Mouse (Mus musculus) ES-E14 (cell line): ENCODE measurements around the gene Eral1. TPM values are rescaled to one million over a fixed set of nuclear protein-coding genes. Genes with fewer than 3 reads are reported as not detected.
A peak's percentile ranks its signal among the peaks of the same experiment; 100 is the strongest.
"Not testable (repeated sequence)": the region's sequence is repeated elsewhere in the genome, so short reads cannot be mapped to it uniquely, and the experiment has no call there.

Source experiments
- DNase-seq: peaks from one replicate; pipeline ENCODE4 v3.0.0-alpha.2; 2013; ENCODE audit warnings: low read depth, low spot score
- H3K27ac ChIP-seq: 2 replicates; pipeline ENCODE4 v1.5.1; 2012; ENCODE audit warnings: low read depth, mild to moderate bottlenecking, low read length, moderate library complexity, mixed read lengths; ENCODE audit not compliant: poor library complexity, insufficient read depth, severe bottlenecking
- H3K36me3 ChIP-seq: 2 replicates; pipeline ENCODE4 v1.6.1; 2012; ENCODE audit warnings: mild to moderate bottlenecking, low read length, moderate library complexity, mixed read lengths; ENCODE audit not compliant: control insufficient read depth, poor library complexity, insufficient read depth, severe bottlenecking
- H3K4me1 ChIP-seq, 2 experiments: fragments of 150-350 bp in 1 of 2; sonication (generic) in 1 of 2; 2 replicates each; pipeline ENCODE4 v1.6.1; 2012; ENCODE audit warnings: low read length in 2 of 2, mild to moderate bottlenecking in 1 of 2, mixed read lengths in 1 of 2; ENCODE audit not compliant: control insufficient read depth in 2 of 2, insufficient read depth in 2 of 2, poor library complexity in 1 of 2
- H3K4me3 ChIP-seq, 2 experiments: fragments of 150-350 bp in 1 of 2; sonication (generic) in 1 of 2; 2 replicates each; pipeline ENCODE4 v1.5.1; 2012; ENCODE audit warnings: low read length in 2 of 2, low read depth in 1 of 2, mild to moderate bottlenecking in 1 of 2, mixed read lengths in 1 of 2; ENCODE audit not compliant: insufficient read depth in 1 of 2, poor library complexity in 1 of 2, severe bottlenecking in 1 of 2
- H3K9ac ChIP-seq: 2 replicates; pipeline ENCODE4 v1.6.1; 2012; ENCODE audit warnings: low read depth, mild to moderate bottlenecking, low read length, mixed read lengths; ENCODE audit not compliant: poor library complexity, insufficient read depth, severe bottlenecking
- H3K9me3 ChIP-seq: fragments of 150-350 bp; sonication (generic); 2 replicates; pipeline ENCODE4 v1.6.1; 2012; ENCODE audit warnings: low read depth, mild to moderate bottlenecking, low read length; ENCODE audit not compliant: control insufficient read depth, insufficient read depth
- CHD2 ChIP-seq: IDR thresholded peaks from 2 replicates; pipeline ENCODE4 v1.6.1; 2014; ENCODE audit warnings: mild to moderate bottlenecking, low read depth, low read length, inconsistent platforms
- HCFC1 ChIP-seq: IDR thresholded peaks from 2 replicates; pipeline ENCODE4 v1.6.1; 2012; ENCODE audit warnings: low read length, inconsistent platforms, borderline replicate concordance; ENCODE audit not compliant: insufficient read depth
- MAFK ChIP-seq: IDR thresholded peaks from 2 replicates; pipeline ENCODE4 v1.6.1; 2014; ENCODE audit warnings: mild to moderate bottlenecking, low read depth, low read length, inconsistent platforms; ENCODE audit not compliant: insufficient read depth
- ZC3H11A ChIP-seq: IDR thresholded peaks from 2 replicates; pipeline ENCODE4 v1.6.1; 2012; ENCODE audit warnings: low read depth, mild to moderate bottlenecking, inconsistent platforms, low read length, borderline replicate concordance
- ZNF384 ChIP-seq: IDR thresholded peaks from 2 replicates; pipeline ENCODE4 v1.6.1; 2012; ENCODE audit warnings: low read depth, low read length, inconsistent platforms
- in situ Hi-C, 2 experiments: fragments of 600-800 bp; cut with MboI; formaldehyde crosslinking; loops; one replicate each; pipeline ENCODE4 v1.15.1; 2025; ENCODE audit warnings: low sequenced_read_pairs in 2 of 2, inconsistent platforms in 1 of 2; ENCODE audit not compliant: unreplicated experiment in 2 of 2
- total RNA-seq: library from RNA; depleted of rRNA; stranded (reverse); fragments of 300-350 nt; gene quantifications from 2 replicates; pipeline ENCODE4 v1.2.3, GENCODE M21; 2012

Gene Eral1
- total RNA-seq, 1 experiment: 29.6 TPM

DNA sequence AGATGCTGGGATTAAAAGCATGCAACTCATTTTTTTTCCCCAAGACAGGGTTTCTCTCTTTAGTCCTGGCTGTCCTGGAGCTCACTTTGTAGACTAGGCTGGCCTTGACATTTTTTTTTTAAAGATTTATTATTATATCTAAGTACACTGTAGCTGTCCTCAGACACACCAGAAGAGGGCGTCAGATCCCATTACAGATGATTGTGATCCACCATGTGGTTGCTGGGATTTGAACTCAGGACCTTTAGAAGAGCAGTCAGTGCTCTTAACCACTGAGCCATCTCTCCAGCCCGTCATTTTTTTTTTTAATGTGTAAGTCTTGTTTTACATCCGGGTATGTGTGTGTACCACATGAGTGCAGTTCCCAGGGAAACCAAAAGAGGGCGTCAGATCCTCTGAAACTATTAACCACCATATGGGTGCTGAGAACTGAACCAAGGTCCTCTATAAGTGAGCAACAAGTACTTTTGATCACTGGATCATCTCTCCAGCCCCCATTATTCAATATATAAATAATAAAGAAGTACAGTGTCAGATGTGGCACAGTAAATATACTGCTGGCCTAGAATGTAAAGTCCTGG is 37.8 kb downstream of the Eral1 start:
- H3K9me3 ChIP-seq, H3K4me3 ChIP-seq, H3K9ac ChIP-seq, in situ Hi-C loops, H3K36me3 ChIP-seq, H3K4me1 ChIP-seq, H3K27ac ChIP-seq: not testable (repeated sequence)
- TF ChIP-seq ZNF384: peak; percentile 48; the same call in 1 of the 2 replicates
- peak; percentile 42 for DNase-seq

DNA sequence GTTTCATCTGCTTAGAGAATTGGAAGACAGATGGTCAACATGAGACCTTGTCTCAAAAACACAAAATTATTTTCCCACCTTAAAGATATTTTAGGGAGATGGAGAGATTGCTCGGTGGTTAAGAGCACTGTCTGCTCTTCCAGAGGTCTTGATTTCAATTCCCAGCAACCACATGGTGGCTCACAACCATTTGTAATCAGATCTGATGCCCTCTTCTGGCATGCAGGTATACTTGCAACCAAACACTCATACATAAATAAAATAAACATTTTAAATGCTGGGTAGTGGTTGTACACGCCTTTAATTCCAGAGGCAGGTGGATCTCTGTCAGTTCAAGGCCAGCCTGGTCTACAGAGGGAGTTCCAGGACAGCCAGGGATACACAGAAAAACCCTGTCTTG is 39.3 kb downstream of the Eral1 start:
- in situ Hi-C loops: no loop called here
- no peak overlapping the region for H3K27ac ChIP-seq
- no peaks in the 10 kb centered on the region; the same call in 1 of the 2 replicates for H3K36me3 ChIP-seq

DNA sequence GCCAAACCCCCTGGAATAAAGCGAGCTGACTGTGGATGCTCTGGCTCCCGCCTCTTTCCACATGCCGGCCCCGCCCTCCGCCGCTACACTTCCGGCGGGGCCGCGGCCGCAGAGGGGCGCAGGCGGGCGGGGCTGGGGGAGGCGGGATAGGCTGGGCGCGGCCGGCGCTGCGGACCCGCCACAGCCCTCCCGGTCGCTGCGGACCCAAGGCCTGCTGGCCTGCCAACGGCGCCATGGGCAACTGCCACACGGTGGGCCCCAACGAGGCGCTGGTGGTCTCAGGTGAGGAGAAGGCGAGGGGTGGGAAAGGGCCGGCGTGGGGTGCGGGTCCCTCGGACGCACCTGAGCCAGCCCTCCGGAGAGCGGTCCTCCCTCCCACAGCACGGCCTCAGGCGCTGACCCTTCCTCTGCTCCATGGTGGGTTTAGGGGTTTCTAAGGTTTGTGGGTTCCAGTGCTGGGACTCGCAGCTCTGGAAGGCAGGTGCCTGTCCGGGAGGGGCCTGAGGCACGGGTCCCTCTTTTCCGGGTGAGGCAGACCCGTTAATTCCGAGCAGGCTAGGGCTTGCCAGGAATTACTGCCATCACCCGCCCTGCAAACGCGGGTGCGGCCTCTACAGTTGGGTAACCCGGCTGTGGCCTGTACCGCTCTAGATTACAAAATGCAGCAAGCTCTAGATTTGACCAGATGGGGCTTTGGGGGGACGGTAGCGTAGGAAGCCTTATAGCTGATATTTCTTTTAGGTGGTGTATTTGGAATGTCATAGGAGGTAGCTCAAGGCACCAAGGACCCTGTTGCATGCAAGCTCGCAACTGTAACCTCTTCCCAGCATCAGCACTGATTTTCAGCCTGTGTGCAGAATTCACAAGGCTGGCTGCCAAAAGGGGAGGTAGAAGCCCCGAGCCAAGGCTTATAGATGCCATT is 42.1 kb downstream of the Eral1 start, which contains the start of gene Flot2:
Gene Flot2 (plus strand): TSS at position 101 of the 922 bp plus-strand sequence.
- in situ Hi-C loops: no loop called here
- H3K27ac ChIP-seq: no peak within 1 kb of the TSS
- DNase-seq: peak; percentile 30
- peak within 1 kb of the TSS; percentile 81 for H3K9ac ChIP-seq
- no peak for TF ChIP-seq ZNF384
- no peak for TF ChIP-seq MAFK
- no peak for TF ChIP-seq ZC3H11A
- no peaks in the 10 kb centered on the region for H3K9me3 ChIP-seq
- H3K4me1 ChIP-seq: peaks cover 5% of the 10 kb centered on the region in 2 experiments; a peak in 2 of 4 replicates
- peak within 1 kb of the TSS; percentile 74 to 86 for H3K4me3 ChIP-seq
- peaks cover 5% of the 10 kb centered on the region; the same call in 1 of the 2 replicates for H3K36me3 ChIP-seq

More for the DNA sequence above, 39.3 kb downstream of the Eral1 start:
- H3K4me1 ChIP-seq: peaks cover 5% of the 10 kb centered on the region in 2 experiments; a peak in 2 of 4 replicates
- H3K9ac ChIP-seq: no peak overlapping the region
- no peak overlapping the region for H3K4me3 ChIP-seq
- TF ChIP-seq MAFK: no peak
- no peak for TF ChIP-seq CHD2
- TF ChIP-seq ZNF384: no peak
- no peak for TF ChIP-seq HCFC1
- TF ChIP-seq ZC3H11A: no peak
- no peaks in the 10 kb centered on the region for H3K9me3 ChIP-seq
- no peak for DNase-seq

DNA sequence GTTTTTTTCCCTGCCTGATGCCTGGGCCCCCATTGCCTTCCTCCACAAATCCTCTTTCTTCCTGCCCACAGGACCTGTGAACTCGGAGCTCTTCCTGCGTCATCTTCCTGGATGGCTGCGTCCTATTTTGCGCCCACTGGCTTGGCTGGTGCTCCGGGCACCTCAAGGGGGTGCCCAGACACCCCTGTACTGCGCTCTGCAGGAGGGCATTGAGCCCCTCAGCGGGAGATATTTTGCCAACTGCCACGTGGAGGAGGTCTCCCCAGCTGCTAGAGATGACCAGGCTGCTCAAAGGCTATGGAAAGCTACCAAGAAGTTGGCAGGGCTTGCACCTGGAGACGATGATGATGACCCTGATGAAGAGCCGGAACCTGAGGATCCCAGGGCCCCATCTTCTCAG is 43.4 kb downstream of the Eral1 start:
- H3K4me3 ChIP-seq: no peak overlapping the region
- in situ Hi-C loops: no loop called here
- no peak overlapping the region for H3K9ac ChIP-seq
- no peak overlapping the region for H3K27ac ChIP-seq
- H3K9me3 ChIP-seq: no peaks in the 10 kb centered on the region
- H3K4me1 ChIP-seq: peaks cover 5 to 6% of the 10 kb centered on the region in 2 experiments; a peak in 2 of 4 replicates
- TF ChIP-seq ZNF384 (no peak), CHD2 (no peak), ZC3H11A (no peak), HCFC1 (no peak), MAFK (no peak)
- peaks cover 5% of the 10 kb centered on the region; the same call in 1 of the 2 replicates for H3K36me3 ChIP-seq
- no peak for DNase-seq
